Mouse (Mus musculus): Measurements from ENCODE around the gene Il12rb2.
A peak's percentile ranks its signal among the peaks of the same experiment; 100 is the strongest.

Il12rb2 gene

DNA sequence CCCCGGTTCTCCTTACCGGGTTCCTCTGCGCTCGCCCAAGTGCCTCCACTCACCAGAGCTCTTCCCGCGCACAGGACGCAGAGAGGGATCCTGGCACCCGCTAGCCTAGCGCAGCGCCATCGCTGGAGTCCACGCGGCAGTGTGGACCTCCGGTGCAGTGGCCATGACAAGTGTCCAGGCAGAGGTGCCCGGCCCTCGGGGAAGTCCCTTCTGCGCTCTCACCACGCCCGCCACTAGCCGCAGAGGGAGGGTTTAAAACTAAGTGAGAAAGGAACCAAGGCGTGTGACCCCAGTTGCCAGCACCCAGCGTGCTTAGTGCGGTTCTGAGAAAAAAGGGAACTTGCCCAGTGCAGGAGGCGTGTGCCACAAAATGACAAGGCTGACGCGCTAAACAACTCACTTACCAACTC, at the start of gene Il12rb2:
TSS of gene Il12rb2 (minus strand) at position 207 of the 410 bp plus-strand sequence.
- DNase-seq (ENCODE audit: low spot score in 2 of 2) = peak; percentile 32 to 48

GRCm38 (mm10) chr6:67421761-67422160, 45.8 kb upstream of the Il12rb2 start:
- no peak for DNase-seq (ENCODE audit: low spot score in 2 of 2)

GRCm38 (mm10) chr6:67416557-67416956, 40.6 kb upstream of the Il12rb2 start:
- DNase-seq (ENCODE audit: low spot score in 2 of 2) = no peak

GRCm38 (mm10) chr6:67415276-67415675, 39.3 kb upstream of the Il12rb2 start:
- DNase-seq (ENCODE audit: low spot score in 2 of 2) = peak; percentile 2 to 6

GRCm38 (mm10) chr6:67413378-67413777, 37.4 kb upstream of the Il12rb2 start:
- no peak for DNase-seq (ENCODE audit: low spot score in 2 of 2)

- no peak for DNase-seq (ENCODE audit: low spot score in 2 of 2)
These were observed 29.3 kb upstream of the Il12rb2 start for GRCm38 (mm10) chr6:67405281-67405682.

GRCm38 (mm10) chr6:67399551-67399950, 23.6 kb upstream of the Il12rb2 start:
- DNase-seq (ENCODE audit: low spot score in 2 of 2) = no peak

- DNase-seq (ENCODE audit: low spot score in 2 of 2) = no peak
These were observed 10.2 kb downstream of the Il12rb2 start for GRCm38 (mm10) chr6:67365785-67366184.

GRCm38 (mm10) chr6:67348065-67348464, 27.9 kb downstream of the Il12rb2 start:
- DNase-seq (ENCODE audit: low spot score in 2 of 2) = peak; percentile 21 to 25

DNA sequence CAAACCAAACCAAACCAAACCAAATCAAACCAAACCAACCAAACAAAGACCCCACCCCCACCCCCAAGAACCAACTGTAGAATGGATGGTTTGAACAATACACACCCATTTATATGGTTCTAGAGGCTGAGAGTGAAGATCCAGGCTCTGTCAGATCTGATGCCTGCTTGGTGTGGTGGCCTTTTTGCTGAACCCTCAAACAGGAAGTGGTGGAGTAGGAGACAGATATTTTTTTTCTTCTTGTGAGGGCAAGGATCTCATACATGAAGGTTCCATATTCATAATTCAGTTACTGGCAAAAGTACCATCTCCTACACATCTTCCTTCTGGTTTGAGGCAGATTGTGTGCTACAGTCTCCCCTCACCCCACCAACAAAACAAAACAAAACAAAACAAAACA, 36.5 kb downstream of the Il12rb2 start:
- DNase-seq (ENCODE audit: low spot score in 2 of 2) = no peak

DNA sequence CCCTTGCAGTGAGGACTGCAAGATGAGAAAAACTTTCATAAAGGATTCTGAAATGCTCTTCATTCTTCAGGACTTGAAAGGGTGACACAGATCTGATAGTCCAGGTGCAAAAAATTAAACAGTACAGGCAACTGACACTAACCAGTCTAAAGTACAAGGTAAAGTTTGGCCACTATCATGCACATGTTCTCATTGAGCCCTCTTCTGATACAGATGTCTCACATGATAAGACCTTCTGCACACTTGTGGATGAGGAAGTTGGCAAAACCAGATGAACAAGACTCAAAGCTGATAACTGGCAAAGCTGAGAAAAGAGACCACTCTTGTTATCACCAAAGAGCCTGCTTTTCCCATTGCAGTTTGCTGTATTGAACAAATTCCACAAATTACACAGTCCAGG, 38.0 kb downstream of the Il12rb2 start:
- no peak for DNase-seq (ENCODE audit: low spot score in 2 of 2)

- DNase-seq (ENCODE audit: low spot score in 2 of 2) = no peak
These were observed 52.2 kb downstream of the Il12rb2 start for GRCm38 (mm10) chr6:67323788-67324187.

DNA sequence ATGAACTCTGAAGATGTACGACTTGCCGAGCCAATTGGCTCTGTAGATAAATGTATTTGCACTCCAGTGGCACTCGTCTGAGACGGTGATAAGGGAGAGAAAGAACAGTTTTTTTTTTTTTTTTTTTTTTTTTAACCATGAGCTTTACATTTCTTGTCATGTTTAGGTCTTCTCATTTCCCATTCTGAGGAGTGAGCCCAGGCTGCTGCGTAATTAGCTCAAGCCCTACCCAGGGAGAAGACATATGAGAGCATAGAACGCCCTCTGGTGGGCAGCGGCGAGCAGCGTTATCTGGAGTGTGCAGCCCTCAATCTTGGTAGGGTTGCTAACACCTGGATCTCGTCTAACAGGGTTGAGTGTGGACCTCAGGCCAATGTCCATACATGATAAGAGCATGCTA, 57.5 kb downstream of the Il12rb2 start:
- DNase-seq (ENCODE audit: low spot score in 2 of 2) = peak; percentile 10 to 26

DNA sequence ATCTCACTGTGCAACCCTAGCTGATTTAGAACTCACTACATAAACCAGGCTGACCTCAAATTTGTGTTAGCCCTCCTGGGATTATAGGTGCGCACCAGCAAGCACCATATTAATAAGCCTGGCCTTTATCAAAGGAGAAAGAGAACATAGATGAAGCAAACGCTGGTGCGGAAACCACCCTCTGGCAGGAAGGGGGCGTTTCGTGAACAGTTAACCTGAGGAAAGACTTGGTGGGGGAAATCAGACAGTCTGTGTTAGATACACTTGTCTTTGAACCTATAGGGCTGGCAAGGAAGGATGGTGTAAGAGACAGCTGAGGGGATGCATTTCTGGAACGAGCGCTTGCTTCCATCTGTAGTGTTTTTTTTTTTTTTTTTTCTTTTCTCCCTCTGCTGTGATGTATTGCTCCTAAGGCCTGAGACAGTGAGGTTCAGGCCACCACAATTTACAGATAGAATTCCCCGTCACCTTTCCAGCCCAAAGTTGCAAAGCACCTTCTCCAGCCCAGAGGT, 58.1 kb downstream of the Il12rb2 start:
- no peak for DNase-seq (ENCODE audit: low spot score in 2 of 2)

DNA sequence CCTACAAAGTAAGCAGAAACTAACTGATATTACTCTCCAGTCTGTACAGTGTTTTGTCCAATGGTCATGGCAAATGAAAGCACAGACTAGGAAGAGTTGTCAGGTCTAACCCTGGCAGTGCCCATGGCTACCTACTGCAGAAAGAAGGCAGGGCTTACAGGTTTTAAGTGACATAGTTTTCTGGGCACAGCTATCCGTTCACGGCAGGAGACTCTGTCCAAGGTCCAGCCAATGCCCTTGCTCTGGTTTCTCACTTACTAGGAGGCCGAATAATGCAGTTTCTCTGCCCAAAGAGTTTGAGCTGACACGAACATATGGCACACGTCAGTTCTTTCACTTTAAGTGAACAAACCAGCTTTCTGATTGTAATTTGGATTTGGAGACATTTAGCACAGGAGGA, 58.9 kb downstream of the Il12rb2 start:
- no peak for DNase-seq (ENCODE audit: low spot score in 2 of 2)

GRCm38 (mm10) chr6:67314697-67315096, 61.3 kb downstream of the Il12rb2 start:
- DNase-seq (ENCODE audit: low spot score in 2 of 2) = no peak

DNA sequence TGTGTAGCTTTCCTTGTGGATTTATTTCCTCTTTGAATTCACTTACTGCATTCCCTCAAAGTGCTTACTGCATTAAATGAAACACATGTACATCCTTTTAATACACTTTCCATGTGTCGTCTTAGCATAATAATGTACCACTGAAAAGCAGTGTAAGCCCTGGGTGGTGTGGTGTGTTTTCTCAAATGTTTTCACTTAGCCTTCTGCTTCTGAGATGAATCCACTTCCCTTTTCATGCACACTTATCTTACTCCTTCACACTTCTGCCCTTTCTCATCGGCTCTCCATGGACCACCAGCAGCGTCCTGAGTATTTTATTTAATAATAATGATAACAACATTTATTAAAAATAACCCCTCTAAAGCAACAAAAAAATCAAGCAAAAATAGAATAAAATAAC, 66.2 kb downstream of the Il12rb2 start:
- no peak for DNase-seq (ENCODE audit: low spot score in 2 of 2)

DNA sequence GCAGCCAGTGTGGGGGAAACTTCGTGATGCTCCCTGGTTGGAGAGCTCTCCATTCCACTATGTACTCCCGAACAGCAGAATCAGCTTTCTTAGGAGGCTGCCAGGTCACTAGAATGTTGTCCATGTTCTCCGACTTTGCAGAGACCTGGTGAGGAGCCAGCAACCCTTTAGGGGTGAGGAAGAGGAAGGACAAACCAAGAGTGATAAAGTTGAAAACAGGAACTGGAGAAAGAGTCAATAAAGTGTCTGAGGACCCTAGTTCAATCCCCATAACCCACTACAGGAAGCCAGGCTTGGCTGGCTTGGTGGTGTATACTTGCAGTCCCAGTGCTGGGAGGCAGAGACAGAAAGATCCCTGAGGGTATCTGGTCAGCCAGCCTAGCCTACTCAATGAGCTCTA, 67.0 kb downstream of the Il12rb2 start:
- no peak for DNase-seq (ENCODE audit: low spot score in 2 of 2)

DNA sequence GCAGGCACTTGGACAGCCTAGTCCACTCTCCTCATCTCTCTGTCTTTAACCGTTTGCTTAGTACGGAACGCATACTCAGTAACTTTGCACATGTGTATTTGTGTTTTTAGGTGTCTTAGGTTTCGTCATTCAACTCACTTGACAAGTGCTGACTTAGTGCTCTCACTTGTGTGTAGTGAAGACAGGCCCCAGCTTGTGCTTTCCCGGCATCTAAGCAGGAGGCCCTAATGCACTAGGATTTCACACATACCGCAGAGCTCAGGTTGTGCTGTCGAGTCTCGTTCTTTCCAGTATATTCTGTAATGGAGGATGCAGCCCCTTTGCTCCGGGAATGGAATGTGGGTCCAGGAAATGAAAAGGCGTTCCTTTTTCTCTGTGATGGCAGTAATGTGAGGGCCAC, 72.8 kb downstream of the Il12rb2 start:
- no peak for DNase-seq (ENCODE audit: low spot score in 2 of 2)

- no peak for DNase-seq (ENCODE audit: low spot score in 2 of 2)
These were observed 73.5 kb downstream of the Il12rb2 start for GRCm38 (mm10) chr6:67302471-67302870.

DNA sequence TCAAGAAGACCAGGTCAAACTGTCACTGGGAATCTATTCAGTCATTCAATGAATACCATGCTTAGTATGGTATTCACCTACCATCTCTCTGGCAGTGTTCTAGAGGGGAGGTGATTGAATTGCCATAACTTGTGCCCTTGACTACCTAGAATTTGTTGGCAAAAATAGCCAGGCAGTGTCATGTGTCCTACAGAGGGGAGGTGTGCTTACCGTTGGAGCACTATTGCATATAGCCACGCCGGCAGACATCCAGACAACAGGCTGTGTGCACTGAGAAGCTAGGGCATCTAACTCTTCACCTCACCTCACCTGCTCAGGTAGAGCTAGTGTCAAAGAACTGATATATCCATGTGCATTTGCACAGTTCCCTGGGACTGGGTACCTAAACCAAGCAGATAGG, 74.8 kb downstream of the Il12rb2 start:
- no peak for DNase-seq (ENCODE audit: low spot score in 2 of 2)

DNA sequence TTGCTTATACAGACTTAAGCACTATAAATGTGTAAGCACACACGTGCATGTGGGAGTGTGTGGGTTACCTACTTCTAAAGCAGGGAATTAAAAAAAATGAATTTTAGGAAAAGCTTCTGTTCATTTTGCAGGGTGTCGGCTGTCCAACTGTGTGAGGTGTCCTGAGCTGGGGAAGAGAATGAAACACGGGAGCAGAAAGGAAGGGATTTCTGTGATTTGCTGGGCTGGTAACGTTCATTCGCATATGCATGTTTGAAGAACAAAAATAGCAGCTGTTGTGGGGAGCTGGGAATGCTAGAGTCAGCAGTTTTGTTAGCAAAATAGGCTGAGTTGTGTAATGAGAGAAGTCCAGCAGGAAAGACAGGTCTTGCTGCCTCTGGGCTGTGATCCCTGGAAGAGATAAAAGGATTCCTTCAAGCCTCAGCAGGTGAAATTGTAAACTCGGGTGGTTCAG, 75.3 kb downstream of the Il12rb2 start:
- no peak for DNase-seq (ENCODE audit: low spot score in 2 of 2)

- DNase-seq (ENCODE audit: low spot score in 2 of 2) = no peak
These were observed 75.7 kb downstream of the Il12rb2 start for GRCm38 (mm10) chr6:67300300-67300699.

DNA sequence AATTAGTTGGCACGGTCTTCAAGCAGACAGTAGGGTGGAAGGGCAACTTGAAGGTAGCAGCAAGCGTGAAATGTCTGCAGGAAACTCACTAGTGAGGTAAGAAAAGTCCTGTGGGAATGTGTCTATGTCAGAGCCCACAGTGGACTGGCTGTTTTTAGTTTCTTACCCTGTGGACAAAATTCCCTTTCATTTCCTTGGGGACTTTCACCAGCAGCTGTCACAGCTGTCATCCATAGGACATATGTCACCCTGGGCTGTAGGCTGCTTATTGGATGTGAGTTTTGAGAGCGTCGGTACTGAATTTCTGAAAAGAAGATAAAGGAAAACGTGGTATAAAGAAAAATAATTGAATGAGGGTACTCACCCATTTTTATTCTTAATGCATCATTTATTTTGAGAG, 77.2 kb downstream of the Il12rb2 start:
- no peak for DNase-seq (ENCODE audit: low spot score in 2 of 2)
